Mouse (Mus musculus): Measurements from ENCODE around the gene Trp53. TPM values are rescaled to one million over a fixed set of nuclear protein-coding genes. Genes with fewer than 3 reads are reported as not detected.

Trp53 gene
- polyA plus RNA-seq, 1 experiment from 2014 or later = 32.6 TPM

- DNase-seq (no peak), ATAC-seq (no peak)
- TF ChIP-seq CTCF (IDR thresholded peaks at IDR 0.05; ENCODE audit: low read depth) (no peak), EP300 (IDR thresholded peaks at IDR 0.05; ENCODE audit: low read depth) (no peak)
- 44% methylated on average over 14 of the region's 14 CpGs for WGBS (ENCODE audit: insufficient replicate concordance)
- Histone ChIP-seq H3K4me1 (ENCODE audit: insufficient read depth) (no peaks in the 10 kb centered on the region), H3K9me3 (ENCODE audit: low read length) (no peaks in the 10 kb centered on the region), H3K36me3 (replicated peaks; ENCODE audit: insufficient read depth, low read length) (no peaks in the 10 kb centered on the region), H3K4me3 (ENCODE audit: low read depth, low read length) (no peak overlapping the region), H3K27ac (ENCODE audit: low read depth) (no peak overlapping the region), H3K4me2 (ENCODE audit: low read depth, low read length) (no peak overlapping the region), H3K27me3 (ENCODE audit: insufficient read depth, low read length) (peaks cover 10% of the 10 kb centered on the region), H3K9ac (replicated peaks) (no peak overlapping the region)
These were observed 27.4 kb upstream of the Trp53 start for GRCm38 (mm10) chr11:69552622-69553340.

DNA sequence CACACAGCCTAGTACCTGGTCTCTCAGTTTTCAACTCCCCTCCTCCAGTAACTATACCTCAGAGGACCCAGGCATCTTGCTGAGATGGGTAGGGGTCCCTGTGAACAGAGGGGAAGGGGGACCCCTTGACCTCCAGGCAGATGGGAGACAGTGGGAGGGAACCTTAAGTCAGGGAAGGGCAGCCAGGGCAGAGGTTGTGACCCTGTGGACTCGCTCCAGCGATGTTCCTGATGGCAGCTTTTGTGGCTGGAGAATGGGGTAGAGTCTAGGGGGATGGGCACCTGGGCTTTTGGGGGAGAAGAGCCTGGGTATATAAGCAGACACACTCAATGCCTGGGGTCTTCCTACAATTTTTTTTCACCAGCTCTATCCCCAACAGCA lies 26.8 kb upstream of the Trp53 start:
- H3K4me1 ChIP-seq (ENCODE audit: insufficient read depth) = no peaks in the 10 kb centered on the region
- DNase-seq (no peak), ATAC-seq (no peak)
- TF ChIP-seq CTCF (IDR thresholded peaks at IDR 0.05; ENCODE audit: low read depth) = no peak
- no peak for TF ChIP-seq EP300 (IDR thresholded peaks at IDR 0.05; ENCODE audit: low read depth)
- H3K27ac ChIP-seq (ENCODE audit: low read depth) = no peak overlapping the region
- H3K4me3 ChIP-seq (ENCODE audit: low read depth, low read length) = no peak overlapping the region
- no peaks in the 10 kb centered on the region for H3K36me3 ChIP-seq (replicated peaks; ENCODE audit: insufficient read depth, low read length)
- no peak overlapping the region for H3K9ac ChIP-seq (replicated peaks)
- H3K9me3 ChIP-seq (ENCODE audit: low read length) = no peaks in the 10 kb centered on the region
- no peak overlapping the region for H3K4me2 ChIP-seq (ENCODE audit: low read depth, low read length)
- WGBS (ENCODE audit: insufficient replicate concordance) = 52% methylated on average over 2 of the region's 2 CpGs
- peaks cover 6% of the 10 kb centered on the region; the same call in 1 of the 2 replicates for H3K27me3 ChIP-seq (ENCODE audit: insufficient read depth, low read length)

GRCm38 (mm10) chr11:69554539-69555140 lies 25.5 kb upstream of the Trp53 start:
- H3K4me3 ChIP-seq (ENCODE audit: low read depth, low read length) = no peak overlapping the region
- H3K4me1 ChIP-seq (ENCODE audit: insufficient read depth) = peaks cover 6% of the 10 kb centered on the region; the same call in 1 of the 2 replicates
- H3K9me3 ChIP-seq (ENCODE audit: low read length) = no peaks in the 10 kb centered on the region
- no peak for DNase-seq
- no peak for TF ChIP-seq CTCF (IDR thresholded peaks at IDR 0.05; ENCODE audit: low read depth)
- no peak for TF ChIP-seq EP300 (IDR thresholded peaks at IDR 0.05; ENCODE audit: low read depth)
- no peak overlapping the region for H3K4me2 ChIP-seq (ENCODE audit: low read depth, low read length)
- ATAC-seq = peak; percentile 36; the same call in 1 of the 2 replicates
- H3K27me3 ChIP-seq (ENCODE audit: insufficient read depth, low read length) = peaks cover 13% of the 10 kb centered on the region
- H3K36me3 ChIP-seq (replicated peaks; ENCODE audit: insufficient read depth, low read length) = no peaks in the 10 kb centered on the region
- H3K27ac ChIP-seq (ENCODE audit: low read depth) = no peak overlapping the region
- no peak overlapping the region for H3K9ac ChIP-seq (replicated peaks)
- 50% methylated on average over 5 of the region's 5 CpGs for WGBS (ENCODE audit: insufficient replicate concordance)

DNA sequence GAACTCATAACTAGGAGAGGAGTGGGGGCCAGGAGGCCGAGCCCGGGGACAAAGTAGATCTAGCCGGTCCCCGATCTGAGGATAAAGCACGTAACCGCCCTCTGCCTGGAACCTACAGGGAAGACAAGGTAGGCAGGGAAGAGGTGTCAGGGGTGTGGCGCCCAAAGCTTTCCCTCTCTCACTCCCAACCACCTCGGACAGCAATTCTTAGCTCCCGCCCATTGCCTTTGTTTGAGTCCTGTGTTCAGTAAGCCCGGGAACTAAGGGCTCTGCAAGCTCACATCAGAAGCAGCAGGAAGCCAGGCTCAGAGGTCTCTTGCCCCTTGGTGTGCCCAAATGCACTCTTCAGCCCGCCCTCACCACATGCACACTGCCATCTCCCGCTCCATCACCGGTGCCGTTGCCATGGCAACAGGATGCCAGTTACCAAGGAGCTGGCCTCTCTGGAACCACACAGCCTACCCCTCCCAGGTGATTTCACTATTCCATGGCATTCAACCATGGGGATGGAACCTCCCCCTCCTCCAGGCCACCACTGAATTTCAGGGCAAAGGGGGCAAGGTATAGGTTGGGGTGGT lies 22.7 kb upstream of the Trp53 start:
- WGBS (ENCODE audit: insufficient replicate concordance) = 46% methylated on average over 14 of the region's 14 CpGs
- ATAC-seq (no peak), DNase-seq (no peak)
- H3K9ac ChIP-seq (replicated peaks) = no peak overlapping the region
- no peaks in the 10 kb centered on the region for H3K9me3 ChIP-seq (ENCODE audit: low read length)
- TF ChIP-seq EP300 (IDR thresholded peaks at IDR 0.05; ENCODE audit: low read depth) = no peak
- TF ChIP-seq CTCF (IDR thresholded peaks at IDR 0.05; ENCODE audit: low read depth) = no peak
- peaks cover 21% of the 10 kb centered on the region for H3K27me3 ChIP-seq (ENCODE audit: insufficient read depth, low read length)
- peaks cover 9% of the 10 kb centered on the region; the same call in 1 of the 2 replicates for H3K4me1 ChIP-seq (ENCODE audit: insufficient read depth)
- peaks cover 11% of the 10 kb centered on the region for H3K36me3 ChIP-seq (replicated peaks; ENCODE audit: insufficient read depth, low read length)
- H3K27ac ChIP-seq (ENCODE audit: low read depth) = no peak overlapping the region
- no peak overlapping the region for H3K4me3 ChIP-seq (ENCODE audit: low read depth, low read length)
- no peak overlapping the region for H3K4me2 ChIP-seq (ENCODE audit: low read depth, low read length)

DNA sequence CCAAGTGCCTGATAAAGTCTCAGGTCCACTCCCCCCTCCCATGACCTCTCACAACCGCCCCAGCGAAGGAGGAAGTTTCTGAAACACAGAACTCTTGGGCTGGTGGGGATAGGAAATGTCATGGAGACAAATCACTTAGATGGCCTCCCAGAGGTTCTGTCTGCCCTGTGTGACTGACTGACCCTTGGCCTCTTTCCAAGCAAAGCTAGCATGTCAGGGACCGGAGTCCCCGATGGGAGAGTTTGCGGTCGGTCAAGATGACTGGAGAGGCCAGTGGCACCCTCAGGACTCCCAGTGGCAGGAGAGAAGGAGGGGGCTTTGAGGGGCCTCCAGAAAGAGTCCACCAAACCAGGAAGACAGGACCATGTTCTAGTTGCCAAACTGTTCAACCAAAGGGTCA lies 21.4 kb upstream of the Trp53 start:
- 10% methylated on average over 6 of the region's 6 CpGs for WGBS (ENCODE audit: insufficient replicate concordance)
- no peak for TF ChIP-seq EP300 (IDR thresholded peaks at IDR 0.05; ENCODE audit: low read depth)
- no peak for TF ChIP-seq CTCF (IDR thresholded peaks at IDR 0.05; ENCODE audit: low read depth)
- Histone ChIP-seq H3K9ac (replicated peaks) (no peak overlapping the region), H3K4me1 (ENCODE audit: insufficient read depth) (peaks cover 9% of the 10 kb centered on the region; the same call in 1 of the 2 replicates), H3K27me3 (ENCODE audit: insufficient read depth, low read length) (peaks cover 21% of the 10 kb centered on the region), H3K4me3 (ENCODE audit: low read depth, low read length) (no peak overlapping the region), H3K9me3 (ENCODE audit: low read length) (no peaks in the 10 kb centered on the region), H3K27ac (ENCODE audit: low read depth) (no peak overlapping the region), H3K36me3 (replicated peaks; ENCODE audit: insufficient read depth, low read length) (peaks cover 23% of the 10 kb centered on the region), H3K4me2 (ENCODE audit: low read depth, low read length) (no peak overlapping the region)
- ATAC-seq = no peak
- peak; percentile 38 for DNase-seq

DNA sequence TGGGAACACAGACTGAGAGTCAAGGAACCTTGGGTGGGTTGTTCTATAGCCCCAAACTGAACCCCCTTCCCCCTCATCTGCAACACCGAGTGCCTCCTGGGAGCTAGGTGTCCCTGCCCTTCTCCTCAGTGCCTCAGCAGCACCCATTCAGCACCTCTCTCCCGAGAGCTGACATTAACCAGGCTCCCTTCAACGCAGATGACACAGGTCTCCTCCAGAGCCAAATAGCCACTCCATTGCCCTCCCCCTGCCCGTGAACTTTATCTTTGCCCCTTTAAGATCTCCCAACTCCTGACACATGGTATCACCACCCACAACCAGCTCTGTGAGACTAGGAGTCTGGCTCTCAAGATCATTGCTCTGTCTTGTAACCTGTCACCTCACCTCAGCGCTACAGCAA lies 21.0 kb upstream of the Trp53 start:
- H3K36me3 ChIP-seq (replicated peaks; ENCODE audit: insufficient read depth, low read length) = peaks cover 26% of the 10 kb centered on the region
- H3K4me1 ChIP-seq (ENCODE audit: insufficient read depth) = peaks cover 9% of the 10 kb centered on the region; the same call in 1 of the 2 replicates
- peaks cover 21% of the 10 kb centered on the region for H3K27me3 ChIP-seq (ENCODE audit: insufficient read depth, low read length)
- H3K9ac ChIP-seq (replicated peaks) = no peak overlapping the region
- no peak for ATAC-seq
- 35% methylated on average over 5 of the region's 5 CpGs for WGBS (ENCODE audit: insufficient replicate concordance)
- TF ChIP-seq EP300 (IDR thresholded peaks at IDR 0.05; ENCODE audit: low read depth) (no peak), CTCF (IDR thresholded peaks at IDR 0.05; ENCODE audit: low read depth) (no peak)
- H3K9me3 ChIP-seq (ENCODE audit: low read length) = no peaks in the 10 kb centered on the region
- no peak for DNase-seq
- H3K27ac ChIP-seq (ENCODE audit: low read depth) = no peak overlapping the region
- no peak overlapping the region for H3K4me2 ChIP-seq (ENCODE audit: low read depth, low read length)
- H3K4me3 ChIP-seq (ENCODE audit: low read depth, low read length) = no peak overlapping the region

Data from liver, postnatal 0 days (tissue).